Mouse (Mus musculus) fat pad, adult 2 months (tissue): Measurements from ENCODE around the gene Mroh3.

Experiments
- DNase-seq: peaks from one replicate; pipeline ENCODE4 v3.0.0-alpha.2; 2011; ENCODE audit warnings: low read depth, low spot score; ENCODE audit errors: extremely low read depth

Gene Mroh3

GRCm38 (mm10) chr1:136228328-136229039 lies 15.9 kb upstream of the Mroh3 start:
- DNase-seq = no peak

DNA sequence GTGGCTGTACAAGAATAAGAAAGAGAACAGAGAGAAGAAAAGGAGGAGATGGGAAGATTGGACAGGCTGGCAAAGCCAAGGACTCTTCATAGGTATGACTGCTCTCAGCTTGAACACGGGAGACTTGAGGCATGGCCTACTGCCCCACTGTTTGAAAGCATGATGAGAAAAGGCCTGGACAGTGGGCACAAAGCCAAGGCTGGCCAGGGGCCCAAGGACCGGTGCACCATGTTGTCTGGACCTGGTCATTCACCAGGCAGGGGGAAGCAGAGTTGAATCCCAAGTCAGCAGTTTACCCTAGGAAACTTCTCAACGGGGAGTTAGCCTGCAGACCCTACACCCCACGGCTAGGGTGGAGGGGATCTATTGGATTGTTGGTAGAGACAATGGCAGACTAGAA lies 15.2 kb upstream of the Mroh3 start:
- DNase-seq = no peak

- DNase-seq = no peak
Measured at GRCm38 (mm10) chr1:136226626-136227025, 14.0 kb upstream of the Mroh3 start.

DNA sequence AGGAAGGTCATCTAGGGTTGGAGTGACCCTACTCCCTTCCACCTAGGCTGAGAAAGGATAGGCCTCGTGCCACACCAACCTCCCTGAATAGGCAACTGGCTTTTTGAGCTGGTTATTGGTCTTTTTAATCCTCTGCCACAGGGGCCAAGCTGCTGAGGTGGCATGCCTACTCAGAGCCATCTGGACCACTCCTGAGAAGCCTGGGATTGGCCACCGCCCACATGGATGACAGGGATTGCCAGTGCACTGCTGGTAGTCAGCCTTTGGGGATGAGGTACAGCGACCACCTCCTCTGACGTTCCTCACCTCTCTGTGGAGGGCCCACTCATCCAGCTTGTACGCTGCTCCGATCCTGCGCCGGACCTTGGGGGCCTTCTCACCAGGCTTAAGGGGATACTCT lies 13.2 kb upstream of the Mroh3 start:
- DNase-seq = no peak

GRCm38 (mm10) chr1:136223758-136224342 lies 11.2 kb upstream of the Mroh3 start:
- DNase-seq = peak; percentile 97

GRCm38 (mm10) chr1:136222386-136222785 lies 9.8 kb upstream of the Mroh3 start:
- no peak for DNase-seq

DNA sequence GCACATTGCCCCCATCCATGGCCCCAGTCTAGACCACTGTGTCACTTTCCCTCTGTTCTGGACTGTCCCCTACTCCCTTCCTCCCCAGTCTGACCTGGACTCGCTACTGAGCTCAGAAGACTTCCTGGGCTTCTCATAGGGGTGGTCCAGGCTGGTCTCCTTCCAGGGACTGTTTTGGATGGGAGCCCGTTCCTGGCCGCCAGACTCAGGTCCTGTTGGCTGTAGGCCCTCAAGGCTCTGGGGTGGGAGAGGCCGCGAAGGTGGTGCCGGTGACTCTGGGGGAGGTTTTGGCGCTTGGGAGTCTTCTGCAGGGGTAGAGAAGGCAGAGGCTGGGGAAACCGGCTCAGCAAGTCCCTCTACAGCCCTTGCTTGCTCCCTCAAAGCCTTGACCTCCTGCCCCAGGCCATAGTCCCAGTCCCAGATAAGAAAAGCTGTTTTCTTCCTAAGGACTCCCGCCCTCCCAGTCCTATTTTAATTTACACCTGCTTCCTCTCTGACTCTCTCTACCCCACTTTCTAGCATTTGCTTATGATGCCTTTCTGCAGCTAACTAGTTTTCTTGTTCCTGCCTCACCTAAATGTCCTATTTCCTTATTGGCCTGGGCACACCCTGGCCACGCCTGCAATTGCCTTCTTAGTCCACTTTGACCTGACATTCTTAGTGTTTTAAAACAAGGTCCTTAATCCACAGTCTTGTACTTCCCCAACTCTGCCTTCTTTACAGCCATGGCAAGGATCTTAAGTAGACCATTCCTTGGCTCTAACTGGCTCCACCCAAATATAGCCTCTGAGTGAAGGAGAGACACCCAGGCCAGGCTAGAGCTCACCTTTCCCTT lies 7.6 kb upstream of the Mroh3 start:
- no peak for DNase-seq

DNA sequence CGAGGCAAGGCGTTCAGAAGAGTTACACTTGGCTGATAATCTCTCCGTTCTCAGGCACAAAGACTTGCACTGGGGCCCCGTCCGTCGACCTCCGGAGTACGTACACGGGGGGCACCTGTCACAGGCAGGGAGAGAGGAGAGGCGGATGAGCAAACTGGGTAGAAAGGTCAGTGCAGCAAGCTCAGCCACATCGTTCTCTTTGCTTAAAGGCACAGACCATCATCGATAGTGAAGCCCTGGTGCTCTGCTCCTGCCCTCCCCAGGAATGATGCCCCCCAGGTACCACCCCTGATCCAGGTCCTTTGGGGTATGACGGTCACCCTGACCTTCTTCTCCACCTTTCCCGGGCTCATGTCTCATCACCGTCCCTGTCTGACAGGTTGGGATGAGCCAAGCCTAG lies 1.7 kb upstream of the Mroh3 start:
- DNase-seq = no peak

DNA sequence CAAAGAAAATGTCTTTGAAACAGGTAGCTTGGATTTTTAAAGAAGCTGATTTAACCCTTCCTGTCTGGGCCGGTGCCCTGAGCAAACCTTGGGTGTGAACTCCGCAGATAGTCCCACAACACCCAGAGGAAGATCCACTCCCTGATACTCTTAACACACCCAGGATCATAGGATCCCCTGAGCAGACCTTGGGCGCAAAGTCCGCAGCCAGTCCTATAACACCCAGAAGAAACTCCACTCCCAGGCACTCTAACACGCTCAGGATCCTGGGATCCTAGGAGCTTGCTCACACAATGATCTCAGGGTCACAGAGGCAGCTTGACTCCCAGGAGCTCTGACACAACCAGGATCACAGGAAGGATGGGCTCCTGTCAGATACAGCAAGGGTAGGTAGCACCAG lies 22.6 kb downstream of the Mroh3 start:
- no peak for DNase-seq

- DNase-seq = no peak
Measured at GRCm38 (mm10) chr1:136179511-136180001, 33.1 kb downstream of the Mroh3 start.

DNA sequence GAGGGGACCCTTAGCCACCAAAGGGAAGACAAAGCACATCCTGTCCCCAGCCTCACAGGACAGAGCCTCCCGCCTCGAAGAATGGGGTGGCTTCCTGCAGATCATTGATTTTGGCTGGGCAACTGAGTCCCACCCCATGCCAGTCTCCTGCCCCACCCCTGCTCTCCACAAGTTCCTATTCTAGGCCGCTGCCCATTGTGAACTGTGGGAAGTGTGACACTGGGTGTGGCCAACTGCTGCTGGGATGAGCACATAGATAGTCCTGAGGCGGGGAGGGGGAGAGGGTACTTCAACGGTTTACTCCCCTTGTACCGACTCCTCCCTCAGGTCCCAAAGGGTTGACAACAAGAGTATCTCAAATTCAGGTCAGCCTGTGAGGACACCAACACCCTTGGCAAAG lies 33.9 kb downstream of the Mroh3 start:
- no peak for DNase-seq

- no peak for DNase-seq
Measured at GRCm38 (mm10) chr1:136177085-136177484, 35.5 kb downstream of the Mroh3 start.

DNA sequence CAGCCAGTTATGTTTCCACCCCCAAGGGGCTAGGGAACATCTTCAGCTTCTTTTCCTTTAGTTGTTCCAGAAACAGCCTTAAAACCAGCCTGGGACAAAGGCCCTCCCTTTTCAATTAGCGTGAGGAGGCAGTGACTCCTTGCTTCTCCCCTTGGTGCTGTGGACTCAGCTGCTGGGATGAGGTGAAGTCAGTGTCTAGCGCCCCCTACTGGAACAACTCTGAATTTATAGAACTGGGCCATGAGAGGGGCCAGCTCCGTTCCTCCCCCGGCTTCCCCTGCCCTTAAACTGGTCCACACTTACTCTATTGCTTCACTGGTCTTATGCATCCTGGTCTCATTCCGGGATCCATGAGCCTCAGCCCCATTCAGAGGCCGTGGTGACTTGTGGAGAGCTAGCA lies 37.4 kb downstream of the Mroh3 start:
- DNase-seq = no peak

DNA sequence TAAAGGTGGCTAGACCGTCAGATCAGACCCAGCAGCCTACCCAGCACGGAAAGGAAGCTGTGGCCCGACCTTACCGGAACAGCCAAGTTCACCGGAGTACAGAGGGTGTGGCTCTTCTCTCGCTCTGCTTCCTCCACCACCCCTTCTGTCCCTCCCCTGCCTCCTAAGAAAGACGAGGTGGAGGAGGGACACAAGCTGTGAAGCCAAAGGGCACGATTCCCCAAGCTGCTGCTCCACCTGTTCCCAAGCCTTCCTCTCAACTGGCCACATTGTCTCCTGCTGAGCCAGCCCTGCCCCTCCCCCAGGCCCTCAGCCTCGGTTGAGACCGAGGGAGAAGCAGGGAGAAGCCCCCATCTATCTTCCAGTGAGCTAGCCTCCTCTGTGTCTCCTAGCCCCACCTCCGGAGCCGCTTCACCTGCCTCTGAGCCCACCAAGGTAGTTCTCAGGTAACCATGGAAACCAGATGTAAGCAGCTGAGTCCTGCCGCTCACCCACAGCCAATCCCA lies 38.5 kb downstream of the Mroh3 start:
- no peak for DNase-seq

GRCm38 (mm10) chr1:136172696-136173095 lies 39.9 kb downstream of the Mroh3 start:
- no peak for DNase-seq

- peak; percentile 25 for DNase-seq
Measured at GRCm38 (mm10) chr1:136170109-136170508, 42.5 kb downstream of the Mroh3 start.

DNA sequence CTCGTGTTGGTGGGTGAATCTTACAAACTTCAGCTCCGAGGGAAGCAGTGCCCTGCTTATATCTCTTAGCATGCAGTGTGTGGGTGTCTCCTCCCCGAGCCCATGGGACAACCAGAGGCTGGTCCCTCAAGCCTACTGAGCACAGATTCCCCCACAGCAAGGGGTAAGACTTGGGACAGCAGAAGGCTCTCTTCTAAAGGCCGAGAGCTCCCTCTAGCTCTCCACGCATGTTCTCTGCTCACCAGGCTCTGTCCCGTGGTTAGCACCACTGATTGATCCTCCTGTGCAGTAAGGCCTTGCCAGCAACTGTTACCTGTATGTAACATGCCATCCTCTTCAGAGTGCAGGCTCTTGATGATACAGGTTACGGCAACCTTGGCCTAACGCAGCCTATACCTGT lies 45.0 kb downstream of the Mroh3 start:
- no peak for DNase-seq

DNA sequence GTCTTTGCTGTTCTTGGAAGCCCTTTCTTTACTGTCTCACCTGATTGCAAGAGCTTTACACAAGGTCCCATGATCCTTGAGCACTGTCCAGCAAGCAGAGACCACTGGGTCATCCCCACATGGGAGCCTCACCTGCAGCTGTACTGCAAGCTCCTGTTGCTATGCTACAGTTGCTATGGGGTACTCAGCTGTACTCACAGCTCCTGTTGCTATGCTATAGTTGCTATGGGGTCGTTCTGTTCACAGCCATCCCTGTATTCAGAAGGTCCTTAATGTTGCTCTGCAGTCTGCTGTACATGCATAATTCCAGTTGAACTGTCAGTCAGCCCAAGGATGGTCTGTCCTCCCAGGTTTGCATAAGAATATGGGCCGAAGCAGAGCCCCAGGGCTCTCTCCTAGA lies 47.2 kb downstream of the Mroh3 start:
- no peak for DNase-seq

- DNase-seq = no peak
Measured at GRCm38 (mm10) chr1:136161333-136161921, 51.2 kb downstream of the Mroh3 start.

- DNase-seq = no peak
Measured at GRCm38 (mm10) chr1:136160930-136161329, 51.7 kb downstream of the Mroh3 start.

DNA sequence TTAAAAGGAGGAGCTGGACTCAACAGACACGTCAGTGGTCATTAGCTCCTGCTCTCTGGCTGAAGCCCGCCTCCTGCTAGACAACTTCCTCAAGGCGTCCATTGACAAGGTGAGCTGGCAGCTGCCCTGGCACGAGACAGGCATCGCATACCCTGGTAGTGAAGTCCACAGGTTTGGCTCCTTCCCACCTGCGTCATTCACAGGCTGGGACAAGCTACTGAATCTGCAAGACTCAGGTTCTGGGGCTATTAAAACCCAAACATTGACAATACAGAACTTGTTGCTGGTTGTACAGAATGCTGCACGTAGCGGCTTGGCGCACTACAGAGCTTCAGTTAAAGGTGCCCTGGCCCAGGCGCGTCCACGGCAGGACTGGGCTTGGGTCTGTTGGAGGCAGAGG lies 52.3 kb downstream of the Mroh3 start:
- peak; percentile 85 for DNase-seq
